Mouse (Mus musculus) ovary, postnatal 10 days (tissue): ENCODE measurements around the gene Gtsf1l.

Experiments used
- DNase-seq: peaks from one replicate; pipeline ENCODE4 v3.0.0; 2022; ENCODE audit warnings: low spot score

Gene Gtsf1l

DNA sequence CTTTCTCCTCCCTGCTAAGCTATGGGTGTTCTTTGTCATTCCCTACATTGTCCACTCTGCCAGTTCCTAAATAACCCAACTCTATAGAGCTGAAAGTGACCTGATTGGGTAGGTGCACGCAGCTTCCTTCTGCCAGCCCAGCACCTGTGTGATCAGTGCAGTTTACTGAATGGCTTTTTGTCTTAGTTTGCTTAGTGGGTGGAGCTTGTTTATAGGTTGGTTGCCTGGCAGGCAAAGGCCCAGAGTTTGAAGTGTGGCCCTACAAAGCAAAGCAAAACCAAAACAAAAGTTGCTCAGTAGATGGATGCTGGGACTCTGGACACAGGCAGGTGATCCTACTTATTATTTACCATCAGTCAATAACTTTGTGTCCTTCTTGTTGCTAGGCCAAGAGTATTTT is 36.0 kb downstream of the Gtsf1l start:
- DNase-seq = no peak

DNA sequence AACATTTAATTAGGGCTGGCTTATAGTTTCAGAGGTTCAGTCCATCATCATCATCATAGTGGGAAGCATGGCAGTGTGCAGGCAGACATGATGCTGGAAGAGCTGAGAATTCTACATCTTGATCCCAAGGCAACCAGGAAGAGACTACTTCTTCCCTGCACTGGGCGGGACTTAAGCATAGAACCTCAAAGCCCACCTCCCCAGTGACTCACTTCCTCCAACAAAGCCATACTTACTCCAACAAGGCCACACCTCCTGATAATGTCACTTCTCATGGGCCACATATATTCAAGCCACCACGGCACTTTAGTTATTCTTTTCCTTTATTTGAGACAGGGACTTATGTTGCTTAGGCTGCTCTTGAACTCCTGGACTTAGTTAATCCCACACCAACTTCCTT is 38.5 kb downstream of the Gtsf1l start:
- no peak for DNase-seq

DNA sequence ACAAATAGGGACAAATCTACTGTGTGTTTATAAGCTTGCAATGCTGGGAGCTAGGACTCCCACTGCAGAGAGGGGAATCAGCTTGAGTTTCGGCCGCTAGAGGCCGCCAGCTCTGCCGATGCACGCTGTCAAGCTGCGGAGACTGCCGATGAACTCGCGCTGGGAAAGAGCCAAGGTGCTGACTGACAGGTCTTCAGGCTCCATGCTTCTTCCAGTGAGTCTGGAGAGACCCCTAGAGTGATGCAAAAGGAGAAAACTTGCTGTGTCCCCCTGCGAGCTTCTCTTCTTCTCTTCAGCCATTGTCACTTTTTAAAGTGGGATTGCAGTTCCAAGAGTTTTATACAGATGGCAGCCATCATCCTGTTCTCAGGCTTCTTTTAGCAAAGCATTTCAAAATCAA is 39.5 kb downstream of the Gtsf1l start:
- peak; percentile 19 for DNase-seq

DNA sequence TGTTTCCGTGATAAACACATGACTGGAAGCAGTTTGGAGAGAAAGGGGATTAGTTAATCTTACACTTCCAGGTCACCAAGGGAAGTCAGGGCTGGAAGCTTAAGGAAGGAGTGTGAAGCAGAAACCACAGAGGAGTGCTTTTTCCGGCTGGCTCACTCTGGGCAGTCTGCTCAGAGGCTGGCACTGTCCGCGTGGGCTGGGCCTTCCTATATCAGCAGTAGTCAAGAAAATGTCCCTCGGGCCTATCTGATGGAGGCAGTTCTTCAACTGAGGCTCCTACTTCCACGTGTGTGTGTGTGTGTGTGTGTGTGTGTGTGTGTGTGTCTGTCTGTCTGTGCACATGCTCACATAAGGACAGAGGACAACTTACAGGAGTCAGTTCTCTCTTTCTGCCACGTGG is 47.7 kb downstream of the Gtsf1l start:
- no peak for DNase-seq
